Mouse (Mus musculus): ENCODE results near the gene Mamdc4. TPM values are rescaled to one million over a fixed set of nuclear protein-coding genes. Genes with fewer than 3 reads are reported as not detected.

Mamdc4 gene
- total RNA-seq, 2 experiments from 2014 or later = 1.4 to 2.3 TPM

Other genes starting within 250 kb of the Mamdc4 start
- 10 to 100 TPM; 27.2 to 28.6 TPM for gene Man1b1, start 242.5 kb downstream of the Mamdc4 start, total RNA-seq (2021)
- gene Dpp7, start 218.5 kb downstream of the Mamdc4 start, total RNA-seq (2021) = 1 to 10 TPM; 4.7 to 5.2 TPM
- gene Uap1l1, start 209.2 kb downstream of the Mamdc4 start, total RNA-seq (2021) = 1 to 10 TPM; 7.3 to 9.5 TPM
- gene Sapcd2, start 202.5 kb downstream of the Mamdc4 start, total RNA-seq (2021) = 10 to 100 TPM in 1 of 2 experiments, 1 to 10 TPM in 1; 8.7 to 10.8 TPM
- gene Entpd2, start 179.0 kb downstream of the Mamdc4 start, total RNA-seq (2021) = 1 to 10 TPM; 5.7 to 8.5 TPM
- gene Npdc1, start 175.5 kb downstream of the Mamdc4 start, total RNA-seq (2021) = 10 to 100 TPM; 33.1 to 35.2 TPM
- under 1 TPM in 1 of 2 experiments, not detected in 1; 0.11 TPM for gene Fut7, start 151.6 kb downstream of the Mamdc4 start, total RNA-seq (2021)
- 10 to 100 TPM; 19.4 to 20.7 TPM for gene Abca2, start 146.1 kb downstream of the Mamdc4 start, total RNA-seq (2021)
- 1 to 10 TPM; 2.8 to 4.1 TPM for gene Clic3, start 118.0 kb downstream of the Mamdc4 start, total RNA-seq (2021)
- gene Paxx, start 113.8 kb downstream of the Mamdc4 start, total RNA-seq (2021) = 10 to 100 TPM; 30.5 to 32.8 TPM
- gene Ptgds, start 104.8 kb downstream of the Mamdc4 start, total RNA-seq (2021) = 100 to 1,000 TPM; 117 to 137 TPM
- not detected for gene Lcn12, start 80.9 kb downstream of the Mamdc4 start, total RNA-seq (2021)
- 10 to 100 TPM; 93.6 to 98.6 TPM for gene Fbxw5, start 74.1 kb downstream of the Mamdc4 start, total RNA-seq (2021)
- under 1 TPM in 1 of 2 experiments, not detected in 1; 0.45 TPM for gene C8g, start 73.1 kb downstream of the Mamdc4 start, total RNA-seq (2021)
- gene Traf2, start 27.9 kb downstream of the Mamdc4 start, total RNA-seq (2021) = 10 to 100 TPM; 13.2 to 15.8 TPM
- 100 to 1,000 TPM; 151 to 152 TPM for gene Edf1, start 17.0 kb downstream of the Mamdc4 start, total RNA-seq (2021)
- gene Phpt1, start 379 bp upstream of the Mamdc4 start, total RNA-seq (2021) = 100 to 1,000 TPM; 100 to 101 TPM
- under 1 TPM; 0.14 to 0.41 TPM for gene Ajm1, start 6.9 kb upstream of the Mamdc4 start, total RNA-seq (2021)
- 10 to 100 TPM; 51.4 to 61.5 TPM for gene Rabl6, start 33.7 kb upstream of the Mamdc4 start, total RNA-seq (2021)
- not detected for gene Ccdc183, start 42.8 kb upstream of the Mamdc4 start, total RNA-seq (2021)
- gene Tmem141, start 47.2 kb upstream of the Mamdc4 start, total RNA-seq (2021) = 10 to 100 TPM; 22.2 to 24.0 TPM
- 1 to 10 TPM; 1.3 to 1.4 TPM for gene Fcna, start 53.2 kb upstream of the Mamdc4 start, total RNA-seq (2021)
- under 1 TPM; 0.72 to 0.74 TPM for gene Lcn8, start 78.3 kb upstream of the Mamdc4 start, total RNA-seq (2021)
- not detected for gene Lcn5, start 83.1 kb upstream of the Mamdc4 start, total RNA-seq (2021)
- gene Lcn6, start 101.9 kb upstream of the Mamdc4 start, total RNA-seq (2021) = not detected
- not detected for gene Lcn10, start 107.9 kb upstream of the Mamdc4 start, total RNA-seq (2021)
- gene Obp2a, start 125.2 kb upstream of the Mamdc4 start, total RNA-seq (2021) = not detected
- gene Bmyc, start 131.9 kb upstream of the Mamdc4 start, total RNA-seq (2021) = 10 to 100 TPM; 13.7 to 17.1 TPM
- gene Obp2b, start 162.2 kb upstream of the Mamdc4 start, total RNA-seq (2021) = not detected
- gene Lcn3, start 190.7 kb upstream of the Mamdc4 start, total RNA-seq (2021) = not detected
- not detected for gene Lcn11, start 202.2 kb upstream of the Mamdc4 start, total RNA-seq (2021)
- gene Gm13539, start 207.4 kb upstream of the Mamdc4 start, total RNA-seq (2021) = not detected
- not detected for gene Glt6d1, start 241.0 kb upstream of the Mamdc4 start, total RNA-seq (2021)
- gene Lcn9, start 248.3 kb upstream of the Mamdc4 start, total RNA-seq (2021) = not detected

All from heart, postnatal 4 days (tissue).